Mouse (Mus musculus) liver, embryonic 14.5 days (tissue): ENCODE results near the gene Tmem104.

Source experiments
- CTCF ChIP-seq: IDR thresholded peaks from 2 replicates; pipeline ENCODE4 v1.5.1; 2016; ENCODE audit warnings: antibody characterized with exemption, low read depth, control low read depth
- EP300 ChIP-seq: IDR thresholded peaks from 2 replicates; pipeline ENCODE4 v1.6.1; 2016; ENCODE audit warnings: antibody characterized with exemption, low read depth

DNA sequence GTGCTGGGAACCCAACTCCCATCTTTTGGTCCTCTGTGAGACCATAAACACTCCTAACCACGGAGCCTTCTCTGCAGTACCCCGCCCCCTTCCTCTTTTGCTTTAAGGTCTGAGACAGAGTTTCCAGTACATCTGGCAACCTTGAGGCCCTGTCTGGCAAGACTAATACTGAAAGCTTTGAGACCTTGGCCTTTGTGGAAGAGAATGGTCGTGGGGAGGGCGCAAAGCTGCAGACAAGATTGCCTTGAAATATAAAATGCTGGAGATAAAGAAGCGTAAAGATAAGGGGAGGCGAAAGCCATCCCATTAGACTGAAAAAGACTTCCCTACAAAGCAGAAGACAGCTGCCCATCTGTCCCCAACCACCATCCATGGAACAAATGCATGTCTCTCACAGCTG is 88.2 kb downstream of the Tmem104 start:
- TF ChIP-seq EP300 = no peak
- no peak for TF ChIP-seq CTCF
